Mouse (Mus musculus): Measurements from ENCODE around the gene Cntln. TPM values are rescaled to one million over a fixed set of nuclear protein-coding genes. Genes with fewer than 3 reads are reported as not detected.

The Cntln gene
- polyA plus RNA-seq, 1 experiment from 2014 or later, result 7.0 TPM

DNA sequence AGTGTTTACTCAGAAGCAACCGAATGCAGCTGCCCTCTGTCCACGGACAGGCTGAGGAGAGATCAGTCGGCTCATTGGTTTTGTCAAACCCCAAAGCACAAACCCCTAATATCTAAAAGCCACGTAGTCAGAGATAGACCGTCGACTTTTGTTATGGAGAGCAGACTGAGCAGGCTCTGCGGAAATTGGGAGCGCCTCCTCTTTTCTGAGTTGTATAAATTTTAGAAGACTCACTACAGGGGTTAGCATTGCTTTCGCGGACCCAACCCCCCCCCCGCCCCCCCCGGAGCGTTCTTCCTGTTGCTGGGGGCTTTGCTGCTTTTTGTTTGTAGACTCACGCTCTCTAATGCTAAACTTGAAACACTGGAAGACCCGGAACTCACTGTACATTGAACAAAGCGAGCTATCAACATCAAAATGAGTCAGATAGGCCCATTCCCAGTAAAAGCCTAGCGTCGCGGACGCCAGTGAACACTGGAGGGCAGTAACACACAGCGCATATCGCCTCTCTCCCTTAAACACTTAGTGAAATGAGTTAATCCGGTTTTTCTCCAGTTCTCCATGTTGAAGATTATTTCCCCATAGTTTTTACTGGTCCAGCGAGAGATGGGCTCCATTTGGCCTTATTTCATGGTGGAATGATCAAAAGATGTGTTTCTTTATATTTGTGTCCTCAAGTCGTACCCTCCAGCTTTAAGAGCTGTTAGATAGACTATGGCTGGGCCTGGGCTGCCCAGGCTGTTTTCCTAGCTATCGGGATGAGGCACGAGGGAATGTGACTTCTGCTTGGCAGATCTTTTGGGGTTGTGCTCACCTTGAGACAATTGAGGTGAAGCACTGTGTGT lies 278.6 kb downstream of the Cntln start:
- Histone ChIP-seq H3K27me3 (ENCODE audit: control insufficient read depth, insufficient read depth, low read length) (no peaks in the 10 kb centered on the region), H3K27ac (ENCODE audit: low read depth, low read length) (no peak overlapping the region), H3K4me3 (ENCODE audit: low read depth, low read length) (0 out of 2 replicates have a peak overlapping the region, but pooled peaks have one; percentile 12), H3K9ac (ENCODE audit: low read depth, low read length) (no peak overlapping the region), H3K9me3 (replicated peaks; ENCODE audit: control insufficient read depth, low read length) (no peaks in the 10 kb centered on the region), H3K36me3 (ENCODE audit: control insufficient read depth, insufficient read depth, low read length) (no peaks in the 10 kb centered on the region), H3K4me1 (ENCODE audit: control insufficient read depth, insufficient read depth, low read length) (no peaks in the 10 kb centered on the region), H3K4me2 (peak overlapping the region; percentile 53)
- 23% methylated on average over 27 of the region's 27 CpGs for WGBS (ENCODE audit: insufficient replicate concordance)
- no peak for ATAC-seq (replicated peaks; ENCODE audit: insufficient number of reproducible peaks, low FRiP score, low TSS enrichment)

DNA sequence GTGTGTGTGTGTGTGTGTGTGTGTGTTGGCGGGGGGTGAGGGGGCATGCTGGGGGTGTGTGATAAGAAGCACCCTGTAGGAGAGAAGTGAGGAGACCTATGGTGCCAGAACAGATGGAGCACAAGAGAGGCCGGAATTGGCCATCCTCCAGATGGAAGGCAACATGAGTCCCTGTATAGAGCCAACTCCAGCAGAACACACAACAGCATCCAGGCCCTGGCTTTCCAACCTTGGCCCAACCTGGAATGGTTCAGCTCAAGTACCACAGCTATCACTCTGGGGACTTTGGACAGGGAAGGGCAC lies 279.2 kb downstream of the Cntln start:
- Histone ChIP-seq H3K36me3 (ENCODE audit: control insufficient read depth, insufficient read depth, low read length) (no peaks in the 10 kb centered on the region), H3K9me3 (replicated peaks; ENCODE audit: control insufficient read depth, low read length) (no peaks in the 10 kb centered on the region), H3K4me3 (ENCODE audit: low read depth, low read length) (no peak overlapping the region), H3K27me3 (ENCODE audit: control insufficient read depth, insufficient read depth, low read length) (no peaks in the 10 kb centered on the region), H3K27ac (ENCODE audit: low read depth, low read length) (no peak overlapping the region), H3K9ac (ENCODE audit: low read depth, low read length) (no peak overlapping the region), H3K4me2 (no peak overlapping the region), H3K4me1 (ENCODE audit: control insufficient read depth, insufficient read depth, low read length) (no peaks in the 10 kb centered on the region)
- no peak for ATAC-seq (replicated peaks; ENCODE audit: insufficient number of reproducible peaks, low FRiP score, low TSS enrichment)
- 67% methylated on average over 2 of the region's 2 CpGs for WGBS (ENCODE audit: insufficient replicate concordance)

GRCm38 (mm10) chr4:85168001-85168400 lies 283.9 kb downstream of the Cntln start:
- Histone ChIP-seq H3K9ac (ENCODE audit: low read depth, low read length) (no peak overlapping the region), H3K4me1 (ENCODE audit: control insufficient read depth, insufficient read depth, low read length) (no peaks in the 10 kb centered on the region), H3K4me2 (no peak overlapping the region), H3K27me3 (ENCODE audit: control insufficient read depth, insufficient read depth, low read length) (no peaks in the 10 kb centered on the region), H3K36me3 (ENCODE audit: control insufficient read depth, insufficient read depth, low read length) (no peaks in the 10 kb centered on the region), H3K4me3 (ENCODE audit: low read depth, low read length) (no peak overlapping the region), H3K9me3 (replicated peaks; ENCODE audit: control insufficient read depth, low read length) (no peaks in the 10 kb centered on the region), H3K27ac (ENCODE audit: low read depth, low read length) (no peak overlapping the region)
- 85% methylated on average over 12 of the region's 12 CpGs for WGBS (ENCODE audit: insufficient replicate concordance)
- ATAC-seq (replicated peaks; ENCODE audit: insufficient number of reproducible peaks, low FRiP score, low TSS enrichment), result no peak

- ATAC-seq (replicated peaks; ENCODE audit: insufficient number of reproducible peaks, low FRiP score, low TSS enrichment), result no peak
- Histone ChIP-seq H3K36me3 (ENCODE audit: control insufficient read depth, insufficient read depth, low read length) (no peaks in the 10 kb centered on the region), H3K27me3 (ENCODE audit: control insufficient read depth, insufficient read depth, low read length) (no peaks in the 10 kb centered on the region), H3K27ac (ENCODE audit: low read depth, low read length) (no peak overlapping the region), H3K4me2 (no peak overlapping the region), H3K9ac (ENCODE audit: low read depth, low read length) (no peak overlapping the region), H3K4me3 (ENCODE audit: low read depth, low read length) (no peak overlapping the region), H3K9me3 (replicated peaks; ENCODE audit: control insufficient read depth, low read length) (no peaks in the 10 kb centered on the region), H3K4me1 (ENCODE audit: control insufficient read depth, insufficient read depth, low read length) (no peaks in the 10 kb centered on the region)
- WGBS (ENCODE audit: insufficient replicate concordance), result 77% methylated on average over 4 of the region's 4 CpGs
These were observed 291.4 kb downstream of the Cntln start for GRCm38 (mm10) chr4:85175466-85175865.

DNA sequence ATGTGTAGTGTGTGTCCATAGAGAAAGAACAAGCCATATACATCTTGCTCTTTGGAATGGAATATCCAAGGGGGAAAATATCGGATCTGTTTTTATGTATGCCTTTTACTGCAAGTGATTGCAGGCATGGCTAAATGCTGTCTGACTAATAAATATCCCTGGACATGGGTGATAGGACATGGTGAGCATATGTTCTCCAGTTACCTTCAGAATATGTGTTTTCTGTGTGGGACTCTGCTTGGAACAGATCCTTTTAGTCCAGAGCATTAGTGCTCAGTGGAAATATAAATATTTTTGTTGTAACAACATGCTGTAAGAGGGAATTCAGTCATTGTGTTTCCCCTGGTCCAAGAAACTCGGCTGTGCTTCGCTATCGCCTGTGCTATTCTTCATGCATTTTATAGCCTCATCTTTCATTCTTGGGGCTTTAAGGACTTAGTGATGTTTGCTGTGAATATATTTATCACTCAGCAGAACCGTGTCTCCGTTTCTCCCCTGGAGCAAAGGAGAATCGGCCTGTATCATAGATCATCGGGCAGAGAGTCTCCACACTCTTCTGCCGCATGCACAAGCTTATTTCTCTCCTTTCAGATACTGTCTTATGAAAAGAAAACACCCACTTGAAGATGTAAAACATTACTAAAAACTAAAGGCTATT lies 294.4 kb downstream of the Cntln start:
- ATAC-seq (replicated peaks; ENCODE audit: insufficient number of reproducible peaks, low FRiP score, low TSS enrichment), result no peak
- H3K36me3 ChIP-seq (ENCODE audit: control insufficient read depth, insufficient read depth, low read length), result no peaks in the 10 kb centered on the region
- no peak overlapping the region for H3K4me2 ChIP-seq
- H3K4me3 ChIP-seq (ENCODE audit: low read depth, low read length), result no peak overlapping the region
- no peaks in the 10 kb centered on the region for H3K9me3 ChIP-seq (replicated peaks; ENCODE audit: control insufficient read depth, low read length)
- no peaks in the 10 kb centered on the region for H3K4me1 ChIP-seq (ENCODE audit: control insufficient read depth, insufficient read depth, low read length)
- H3K9ac ChIP-seq (ENCODE audit: low read depth, low read length), result no peak overlapping the region
- H3K27ac ChIP-seq (ENCODE audit: low read depth, low read length), result no peak overlapping the region
- no peaks in the 10 kb centered on the region for H3K27me3 ChIP-seq (ENCODE audit: control insufficient read depth, insufficient read depth, low read length)
- WGBS (ENCODE audit: insufficient replicate concordance), result 80% methylated on average over 9 of the region's 9 CpGs

Other genes with a start within 250 kb of the Cntln start
- 1.7 and 2.9 TPM in 2 replicates for gene Bnc2, start 209.0 kb upstream of the Cntln start, polyA plus RNA-seq (2014; fragmentation: Nextera tagmentation; extraction: Ambion mirVana)